Mouse (Mus musculus) urinary bladder, postnatal 14 days (tissue): ENCODE measurements at regions not wholly inside any gene's neighbourhood (a gene's known extent, or its start where the extent isn't known, plus 50 kb on each side); places are given as distances from the start of the nearest gene placed in this dataset.

ENCODE experiments used
- DNase-seq: peaks from one replicate; pipeline ENCODE4 v3.0.0; 2021; ENCODE audit warnings: low spot score

DNA sequence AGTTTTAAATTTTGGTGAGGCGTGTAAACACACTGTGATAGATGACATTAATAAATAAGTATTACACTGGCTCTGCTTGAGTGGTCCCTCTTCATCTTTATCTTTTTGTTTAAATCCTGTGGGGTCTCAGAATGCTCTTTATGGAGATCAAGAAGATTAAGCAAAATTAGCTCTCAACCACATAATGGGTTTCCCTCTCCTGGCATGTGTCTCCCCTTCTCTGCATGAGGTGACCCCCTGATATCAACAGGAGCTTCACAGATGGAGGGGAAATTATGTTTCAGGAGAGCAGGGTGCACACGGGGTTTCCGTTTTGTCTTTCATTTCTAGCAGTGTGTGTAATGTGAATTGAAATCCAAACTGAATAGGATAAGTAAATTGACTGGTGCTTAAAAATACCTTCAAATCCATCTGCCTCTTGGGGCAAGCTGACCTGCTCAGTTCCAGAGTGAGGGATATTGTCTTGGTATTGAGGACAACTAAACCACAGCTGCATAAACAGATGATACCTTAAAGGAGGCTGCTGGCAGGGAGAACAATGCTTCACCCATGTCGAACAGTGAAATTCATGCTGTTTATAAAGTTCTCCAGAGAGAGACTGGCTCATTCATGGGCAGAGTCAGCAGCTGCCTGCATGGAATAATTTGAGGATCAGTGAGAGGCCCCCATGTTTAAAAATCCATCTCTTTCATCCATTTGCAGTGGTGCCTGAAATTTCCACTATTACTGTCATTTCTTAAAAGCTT lies 518.3 kb upstream of the Nr2f1 start:
- DNase-seq, result no peak

DNA sequence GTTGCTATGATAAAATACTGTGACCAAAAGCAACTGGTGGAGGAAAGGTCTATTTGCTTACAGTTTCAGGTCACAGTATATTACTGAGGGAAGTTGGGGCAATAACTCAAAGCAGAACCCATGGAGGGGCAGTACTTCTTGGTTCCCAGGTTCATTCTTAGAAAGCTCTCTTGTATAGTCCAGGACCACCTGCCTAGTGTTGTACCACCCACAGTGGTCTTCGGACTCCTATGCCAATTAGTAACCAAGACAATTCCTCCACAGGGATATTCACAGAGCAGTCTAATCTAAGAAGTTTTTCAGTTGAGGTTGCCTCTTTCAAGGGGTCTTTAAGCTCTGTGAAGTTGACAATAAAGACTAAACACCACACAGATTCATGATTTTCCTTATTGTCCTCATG lies 517.6 kb upstream of the Nr2f1 start:
- DNase-seq, result no peak

GRCm38 (mm10) chr13:78704693-78705092 lies 505.1 kb upstream of the Nr2f1 start:
- no peak for DNase-seq

DNA sequence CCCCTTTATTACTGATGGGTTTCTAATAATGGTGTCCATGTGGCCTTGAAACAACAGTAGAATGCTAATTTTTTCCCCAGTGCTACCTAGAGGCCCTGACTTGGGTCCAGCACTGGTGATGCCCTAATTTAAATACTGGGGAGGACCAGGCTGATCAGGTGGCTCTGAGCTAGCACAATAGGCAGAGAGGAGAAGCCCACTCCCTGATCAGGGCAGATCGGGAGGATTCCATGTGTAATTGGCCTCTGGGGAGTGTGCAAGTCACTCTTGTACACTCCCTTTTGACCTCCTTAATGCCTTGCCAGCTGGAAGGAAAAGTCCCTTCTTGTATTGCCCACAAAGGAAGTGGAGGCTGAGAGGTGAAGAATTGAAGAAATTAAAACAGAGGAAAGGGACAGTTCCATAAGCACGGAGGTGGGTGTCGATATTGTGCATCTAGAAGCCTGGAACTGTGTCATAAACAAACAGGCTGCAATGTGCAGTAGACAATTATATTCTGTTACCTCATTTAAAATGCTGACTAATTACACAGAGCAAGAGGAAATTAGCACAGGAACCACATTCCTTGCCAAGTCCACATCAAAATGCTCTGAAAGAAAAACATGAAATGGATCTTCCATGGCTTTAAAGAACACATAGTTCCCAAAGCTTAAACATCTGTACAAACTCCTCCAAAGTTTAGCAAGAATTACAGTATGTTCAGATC lies 498.4 kb upstream of the Nr2f1 start:
- no peak for DNase-seq

DNA sequence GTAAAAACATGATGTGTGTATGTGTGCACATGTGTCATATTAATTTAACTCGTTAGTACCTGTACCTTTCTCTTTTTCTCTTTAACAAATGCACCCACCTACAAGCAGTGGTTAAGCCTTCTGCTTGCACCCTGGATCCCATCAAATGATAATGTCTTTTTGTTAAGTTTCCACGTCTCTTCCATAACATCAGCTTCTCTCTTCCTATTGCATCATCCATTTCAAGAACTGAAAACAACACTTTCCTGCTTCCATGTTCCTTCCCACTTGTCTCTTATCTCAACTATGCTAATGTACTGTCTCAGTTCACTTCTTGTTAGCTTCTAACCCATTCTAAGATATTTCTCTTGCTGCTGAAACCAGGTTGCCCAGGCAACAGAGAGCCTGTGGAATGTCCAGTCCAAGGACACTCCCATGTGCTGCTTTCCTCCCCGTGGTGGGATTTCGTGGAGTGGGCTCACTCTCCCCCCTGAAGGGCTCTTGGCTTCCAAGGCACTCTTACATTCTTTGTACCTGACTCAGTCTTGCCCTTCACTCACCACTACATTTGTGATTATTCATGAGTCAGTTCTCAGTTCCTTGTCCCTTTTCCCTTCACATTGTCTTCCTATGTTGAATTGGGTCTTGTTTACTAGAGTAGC lies 479.8 kb upstream of the Nr2f1 start:
- peak; percentile 4 for DNase-seq

DNA sequence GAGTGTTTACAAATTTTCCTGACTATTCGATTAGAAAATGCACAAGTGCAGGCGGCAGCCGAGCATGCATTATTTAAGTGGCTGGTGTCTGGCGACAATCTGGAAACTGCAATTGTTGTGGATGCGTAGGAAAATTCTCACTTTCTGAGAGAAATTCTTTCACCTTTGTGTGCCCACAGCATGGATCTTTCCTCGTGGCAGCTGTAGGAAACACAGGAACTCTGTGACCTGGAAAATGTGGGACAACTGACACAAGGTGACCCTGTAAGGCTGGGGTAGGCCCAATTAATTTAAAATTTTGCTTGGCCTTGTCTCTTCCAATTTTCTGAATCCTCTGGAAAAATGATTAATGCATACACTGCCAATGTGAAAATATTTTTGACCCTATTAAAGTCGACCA lies 478.7 kb upstream of the Nr2f1 start:
- DNase-seq, result no peak

- no peak for DNase-seq
Observed at GRCm38 (mm10) chr13:78658285-78658684, 458.7 kb upstream of the Nr2f1 start.

DNA sequence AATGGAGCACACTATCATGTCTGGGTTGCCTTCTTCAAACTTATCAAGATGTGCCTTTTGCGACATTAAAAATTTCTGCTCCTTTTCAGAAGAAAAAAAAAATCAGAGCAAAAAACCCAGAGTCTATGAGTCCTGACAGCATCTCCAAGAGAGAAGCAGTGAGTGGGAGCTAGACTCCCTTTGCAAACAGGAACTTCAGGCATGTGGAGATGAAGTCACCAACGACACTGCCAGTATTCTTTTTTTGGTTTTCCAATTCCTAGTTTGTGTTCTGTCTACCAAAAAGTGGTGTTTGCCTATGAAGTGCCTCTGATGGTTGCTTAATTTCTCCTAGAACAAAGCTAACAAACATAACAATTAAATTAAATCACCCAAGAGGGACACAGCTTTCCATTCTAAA lies 457.2 kb upstream of the Nr2f1 start:
- no peak for DNase-seq

DNA sequence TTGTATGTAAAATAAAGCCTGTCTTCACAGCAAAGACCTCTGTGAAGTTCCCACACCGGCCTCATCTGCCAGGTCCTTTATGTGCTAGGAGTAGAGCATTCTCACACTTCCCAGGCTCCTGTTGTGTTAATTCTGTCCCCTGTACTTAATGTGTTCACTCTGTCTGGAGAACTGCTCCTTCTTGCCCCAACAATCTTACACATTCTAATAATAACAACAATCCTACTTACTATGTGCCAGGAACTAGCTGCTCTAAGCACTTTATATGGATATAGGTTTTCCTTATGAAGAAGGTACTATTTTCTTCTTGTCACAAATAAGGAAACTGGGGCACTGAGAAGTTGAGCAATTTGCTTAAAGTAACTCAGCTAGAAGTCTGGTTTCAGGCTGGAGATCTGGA lies 456.6 kb upstream of the Nr2f1 start:
- no peak for DNase-seq

DNA sequence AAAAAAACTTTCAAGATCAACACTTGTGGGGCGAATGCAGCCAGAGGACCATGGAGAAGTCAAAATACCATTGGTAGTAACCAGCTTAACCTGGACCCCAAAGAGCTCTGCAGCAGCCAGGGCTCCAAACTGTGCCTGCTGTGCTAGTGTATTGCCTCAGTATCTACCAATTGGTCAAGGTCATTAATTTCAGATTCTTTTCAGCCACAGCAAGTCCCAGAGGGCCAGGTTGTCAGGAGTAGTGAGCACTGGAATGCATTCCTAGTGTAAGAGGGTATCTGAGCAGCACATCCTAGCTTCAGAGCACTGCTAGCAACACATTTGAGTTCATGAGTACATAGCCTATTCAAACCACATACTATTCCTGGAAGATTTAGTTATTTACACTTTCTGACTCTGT lies 451.3 kb upstream of the Nr2f1 start:
- DNase-seq, result no peak

DNA sequence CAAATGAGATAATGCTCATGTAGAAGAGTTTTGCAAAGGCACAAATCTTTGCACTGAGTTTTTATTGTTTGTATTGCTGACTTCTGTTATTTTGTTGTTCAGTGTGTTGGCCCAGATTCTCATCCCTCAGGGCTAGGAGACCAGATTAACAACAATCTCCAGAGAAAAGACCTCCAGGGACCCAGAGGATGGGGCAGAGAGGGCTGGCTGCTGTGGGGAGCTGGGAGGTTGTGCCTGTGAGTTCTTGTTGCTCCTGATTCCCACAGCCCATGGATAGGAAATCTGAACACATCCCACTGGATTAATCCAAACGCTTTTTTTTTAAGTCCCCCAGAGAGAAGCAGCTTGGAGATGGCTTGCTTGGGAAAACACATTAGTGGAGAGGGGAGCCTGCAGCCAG lies 445.0 kb upstream of the Nr2f1 start:
- DNase-seq, result no peak

DNA sequence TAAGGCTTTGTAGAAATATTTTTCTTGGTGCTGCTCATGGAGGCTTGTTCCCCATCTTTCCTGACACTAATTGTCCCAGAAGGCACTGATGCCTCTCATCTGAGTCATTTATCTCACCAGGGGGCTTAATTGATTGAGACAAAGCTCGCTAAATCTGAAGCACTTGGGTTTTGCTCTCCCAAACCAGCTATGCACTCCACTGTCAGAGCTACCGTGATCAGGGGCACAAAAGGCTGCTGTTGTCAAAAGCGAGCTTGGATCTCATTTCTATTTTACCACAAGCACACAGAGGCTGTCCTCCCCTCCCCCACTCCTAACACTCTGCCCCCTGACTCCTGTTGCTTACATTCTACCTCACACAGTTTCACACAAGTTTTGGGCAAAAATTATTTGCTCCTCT lies 443.5 kb upstream of the Nr2f1 start:
- no peak for DNase-seq

DNA sequence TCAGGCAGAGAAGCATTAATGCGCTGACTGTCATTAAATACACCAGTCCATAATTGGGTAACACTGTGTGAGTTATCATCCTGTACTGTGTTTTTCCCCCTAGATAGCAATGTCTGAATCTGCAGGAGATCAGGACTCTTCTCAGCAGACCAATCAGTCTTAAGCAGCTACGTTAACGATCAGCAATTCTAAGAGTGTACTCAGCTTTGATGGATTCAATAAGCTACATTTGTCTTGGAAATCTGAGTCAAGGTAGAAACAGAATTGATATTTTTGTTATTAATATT lies 442.8 kb upstream of the Nr2f1 start:
- DNase-seq, result no peak

GRCm38 (mm10) chr13:78641687-78642442 lies 442.3 kb upstream of the Nr2f1 start:
- no peak for DNase-seq

DNA sequence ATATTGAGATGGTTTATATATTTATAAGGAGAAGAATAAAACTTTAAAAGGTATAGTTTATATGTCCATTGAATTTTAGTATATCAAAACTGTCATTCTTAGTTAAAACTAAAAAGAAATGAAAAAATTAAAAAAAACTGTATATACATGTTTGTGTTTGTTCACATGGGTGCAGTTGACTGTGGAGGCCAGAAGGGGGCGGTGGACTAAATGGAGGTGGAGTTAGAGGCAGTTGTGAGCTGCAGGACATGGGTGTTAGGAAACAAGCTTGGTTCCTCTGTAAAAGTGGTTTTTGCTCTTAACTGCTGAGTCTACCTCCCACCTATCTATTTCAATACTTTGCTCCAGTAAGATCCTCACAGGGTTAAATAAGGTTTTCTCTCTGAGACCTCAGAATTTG lies 440.8 kb upstream of the Nr2f1 start:
- no peak for DNase-seq

GRCm38 (mm10) chr13:78638462-78638861 lies 438.9 kb upstream of the Nr2f1 start:
- DNase-seq, result no peak

- no peak for DNase-seq
Observed at GRCm38 (mm10) chr13:78631609-78632008, 432.1 kb upstream of the Nr2f1 start.

DNA sequence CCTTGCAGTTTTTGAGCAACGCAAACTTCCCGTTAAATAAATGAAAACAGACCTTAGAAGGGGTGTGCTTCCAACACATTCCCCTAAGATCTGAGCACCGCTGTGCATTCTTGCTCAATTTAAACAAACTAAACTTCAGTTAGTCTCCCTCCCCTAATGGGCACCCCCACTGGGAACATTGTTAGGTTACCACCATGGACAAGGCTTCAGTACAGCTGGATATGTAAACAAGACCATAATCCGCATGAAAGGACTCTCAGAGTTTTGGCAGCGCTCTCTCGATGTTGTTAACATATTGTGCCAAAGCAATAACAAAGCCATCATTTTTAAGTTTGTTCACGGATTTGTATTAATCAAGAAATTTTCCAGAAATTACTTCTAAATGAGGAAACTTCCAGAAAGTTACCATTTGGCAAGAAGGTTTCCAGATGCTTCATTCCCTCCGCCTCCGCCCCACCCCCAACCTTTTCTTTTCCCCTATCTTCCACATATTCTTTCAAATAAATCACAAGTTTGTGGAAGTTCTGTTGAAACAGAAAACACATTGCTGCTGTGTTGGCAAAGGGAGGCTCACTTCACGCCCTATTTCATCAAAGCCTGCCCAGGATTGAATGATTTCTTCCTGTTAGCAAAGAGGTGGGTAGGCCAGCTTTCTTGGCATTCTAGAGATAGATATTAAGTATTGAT lies 429.6 kb upstream of the Nr2f1 start:
- DNase-seq, result no peak

DNA sequence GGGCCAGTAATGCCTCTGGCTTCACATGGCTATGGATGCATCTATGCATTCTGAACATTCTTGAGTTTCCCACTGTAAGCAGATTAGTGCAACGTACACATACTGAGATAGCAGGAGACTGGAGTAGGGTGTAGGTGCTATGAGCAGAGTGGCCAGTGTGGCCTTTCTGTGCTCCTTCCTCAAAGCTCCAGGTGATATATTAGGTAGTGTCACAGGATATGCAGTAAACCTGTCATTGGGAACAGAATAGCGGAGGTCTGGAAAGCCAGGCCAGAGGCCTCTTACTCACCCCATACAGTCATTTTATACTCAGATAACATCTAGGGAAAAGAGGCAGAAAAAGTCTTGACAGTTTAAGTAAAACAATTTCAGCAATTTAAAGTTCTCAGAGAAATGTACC lies 424.1 kb upstream of the Nr2f1 start:
- DNase-seq, result no peak

GRCm38 (mm10) chr13:78602861-78603211 lies 403.3 kb upstream of the Nr2f1 start:
- DNase-seq, result no peak

- DNase-seq, result no peak
Observed at GRCm38 (mm10) chr13:78602211-78602860, 402.8 kb upstream of the Nr2f1 start.
